Mouse (Mus musculus) cerebellum, adult 18-20 months (tissue): ENCODE measurements around the gene Lrrn2.
"Not testable (repeated sequence)": the region's sequence is repeated elsewhere in the genome, so short reads cannot be mapped to it uniquely, and the experiment has no call there.

ENCODE experiments used
- DNase-seq, 2 experiments: peaks; one replicate each; pipeline ENCODE4 v3.0.0; 2021

Gene Lrrn2

DNA sequence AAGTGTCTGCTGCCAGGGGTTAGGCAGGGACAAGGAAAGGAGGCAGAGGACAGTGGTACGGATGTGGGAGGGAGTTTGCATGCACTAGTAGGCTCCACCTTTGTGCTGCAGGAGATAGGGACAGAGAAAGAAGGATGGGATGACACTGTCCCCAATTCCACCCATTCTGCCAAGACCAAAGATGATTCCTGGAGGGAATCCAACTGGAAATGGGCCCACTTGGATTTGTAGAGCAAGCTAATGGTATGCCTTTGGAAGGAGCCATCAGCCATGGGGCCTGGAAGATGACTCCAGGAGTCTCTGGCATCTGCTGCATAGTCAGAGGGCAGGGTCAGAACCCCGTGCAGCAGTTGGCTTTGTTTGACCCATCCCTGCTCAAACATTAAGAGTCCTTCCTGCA is 52.3 kb downstream of the Lrrn2 start:
- peak; percentile 77 to 81 for DNase-seq

DNA sequence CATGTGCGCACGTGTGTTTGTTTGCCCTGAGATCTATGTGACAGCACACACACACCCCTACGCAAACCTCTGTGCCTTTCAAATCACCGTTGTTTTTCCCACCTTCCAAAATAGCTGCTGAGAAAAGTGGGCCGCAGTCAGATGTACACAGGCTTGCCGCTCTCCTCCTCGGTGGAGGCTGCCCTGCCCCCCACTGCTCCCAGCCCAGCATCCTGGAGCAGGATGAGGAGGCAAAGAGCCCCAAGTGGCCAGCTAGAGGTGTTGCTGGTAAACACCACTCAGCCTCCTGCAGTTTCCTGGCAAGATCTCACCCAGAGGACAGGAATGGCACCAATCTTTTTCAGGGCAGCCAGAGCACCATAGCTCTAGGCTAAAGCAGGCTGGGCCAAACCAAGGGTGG is 54.8 kb downstream of the Lrrn2 start:
- peak; percentile 81 to 87 for DNase-seq

- DNase-seq = no peak
Measured at GRCm38 (mm10) chr1:132937296-132938030, 57.4 kb downstream of the Lrrn2 start.

- peak; percentile 64 to 76 for DNase-seq
Measured at GRCm38 (mm10) chr1:132938975-132939374, 58.9 kb downstream of the Lrrn2 start.

- peak; percentile 43 to 60 for DNase-seq
Measured at GRCm38 (mm10) chr1:132945826-132946225, 65.8 kb downstream of the Lrrn2 start.

GRCm38 (mm10) chr1:132947811-132948210 is 67.7 kb downstream of the Lrrn2 start:
- no peak for DNase-seq

DNA sequence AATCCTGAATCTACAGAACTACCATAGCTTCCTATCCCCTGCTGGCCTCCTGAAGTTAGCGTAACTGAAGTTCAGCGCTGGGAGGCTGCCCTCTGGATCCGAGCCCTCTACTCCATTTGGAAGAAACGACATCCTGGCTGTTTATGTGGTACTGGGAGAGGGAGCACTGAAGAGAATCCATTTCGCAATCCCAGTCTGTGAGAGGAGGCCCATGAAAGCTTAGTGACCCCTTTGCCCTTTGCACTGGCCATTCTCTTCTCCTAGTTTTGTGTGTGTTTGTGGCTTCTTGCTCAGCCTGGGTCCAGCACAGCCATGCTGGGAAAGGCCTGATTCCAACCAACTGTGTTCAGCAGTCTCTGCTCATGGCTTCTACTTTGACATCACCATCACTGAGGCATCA is 76.7 kb downstream of the Lrrn2 start:
- no peak for DNase-seq

GRCm38 (mm10) chr1:132961751-132962150 is 81.7 kb downstream of the Lrrn2 start:
- DNase-seq = no peak

- DNase-seq = no peak
Measured at GRCm38 (mm10) chr1:132964106-132964505, 84.0 kb downstream of the Lrrn2 start.

- no peak for DNase-seq
Measured at GRCm38 (mm10) chr1:132964691-132965090, 84.6 kb downstream of the Lrrn2 start.

- DNase-seq = peak; percentile 57 to 75
Measured at GRCm38 (mm10) chr1:132968659-132969058, 88.6 kb downstream of the Lrrn2 start.

- DNase-seq = no peak
Measured at GRCm38 (mm10) chr1:132977402-132977801, 97.3 kb downstream of the Lrrn2 start.

DNA sequence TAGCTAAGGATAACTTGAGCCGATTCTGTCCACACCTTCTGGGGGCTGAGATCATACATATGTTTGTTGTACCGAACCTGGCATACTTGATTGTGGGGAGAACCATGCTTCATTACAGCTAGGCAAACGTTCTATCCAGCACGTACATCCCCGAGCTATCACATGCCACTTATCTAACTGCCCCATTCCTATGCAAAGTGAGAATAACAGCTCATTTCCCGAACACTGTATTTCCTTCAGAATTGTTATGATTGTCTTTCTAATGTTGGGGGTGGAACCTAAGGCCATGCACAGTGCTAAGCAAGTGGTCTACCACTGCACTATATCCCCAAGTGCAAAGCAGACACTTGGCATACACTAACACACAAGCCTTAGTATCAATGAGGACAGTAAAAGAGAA is 101.2 kb downstream of the Lrrn2 start:
- DNase-seq = no peak

- peak; percentile 75 to 76 for DNase-seq
Measured at GRCm38 (mm10) chr1:132982728-132983127, 102.7 kb downstream of the Lrrn2 start.

DNA sequence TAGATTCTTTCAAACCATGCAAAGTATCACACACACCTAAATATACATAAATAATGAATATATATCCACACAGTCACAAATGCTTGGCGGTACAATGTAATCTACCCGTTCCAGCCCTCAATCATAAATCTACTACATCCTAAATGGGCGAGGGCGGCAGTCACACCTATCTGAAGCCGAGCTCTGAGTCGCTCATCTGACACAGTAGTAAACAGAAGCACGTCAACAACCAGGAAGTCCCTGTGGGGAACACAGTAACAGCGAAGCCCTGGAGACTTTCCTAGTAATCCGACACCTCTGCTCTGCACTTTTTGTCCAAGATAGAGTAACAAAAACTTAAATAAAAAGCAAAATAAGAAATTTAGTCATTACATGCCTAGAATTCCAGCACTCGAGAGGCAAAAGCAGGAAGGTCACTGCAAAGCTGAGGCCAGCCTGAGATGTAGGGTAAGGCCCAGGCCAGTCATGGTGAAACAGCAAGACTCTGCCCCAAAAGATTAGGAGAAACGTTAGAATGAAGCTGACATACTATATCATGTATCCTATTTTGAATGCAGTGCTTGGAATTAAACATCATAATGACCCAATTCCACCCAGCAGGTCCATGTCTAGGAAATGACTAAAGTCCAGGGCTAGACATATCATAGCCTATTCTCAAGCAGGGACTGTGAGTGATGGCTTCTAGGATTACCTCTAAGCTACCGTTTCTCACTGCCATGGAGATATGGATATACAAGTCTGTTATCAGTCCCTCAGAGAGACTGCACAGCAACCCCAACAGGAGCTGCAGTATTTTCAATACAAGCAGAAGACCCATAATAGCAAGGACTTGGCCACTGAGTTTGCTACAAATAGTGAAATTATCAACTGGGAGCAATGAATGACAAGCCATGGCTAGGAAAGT is 108.7 kb downstream of the Lrrn2 start:
- not testable (repeated sequence) for DNase-seq
